In the genomic region with DNA sequence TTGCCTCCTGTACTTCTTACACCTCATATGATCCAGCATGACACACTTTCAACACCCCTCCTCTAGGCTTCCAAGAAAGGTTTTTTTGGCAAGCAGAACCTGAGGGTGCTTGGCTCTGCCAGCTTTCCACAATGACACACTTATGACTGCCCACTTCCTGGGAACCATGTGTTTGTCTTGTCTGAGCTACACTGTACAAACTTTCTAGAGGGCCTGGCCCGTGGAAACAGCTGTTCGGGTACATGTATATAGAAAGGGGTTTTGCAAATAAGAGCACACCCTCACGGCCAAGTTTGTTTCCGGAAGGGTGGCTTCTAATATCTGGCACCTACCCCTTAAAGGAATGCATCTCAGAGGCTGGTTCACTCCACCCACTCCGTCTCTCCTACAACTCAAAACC, we compare ENCODE assay signal across 25 mouse cellular contexts. TPM values are rescaled to one million over a fixed set of nuclear protein-coding genes. Genes with fewer than 3 reads are reported as not detected.
DNase-seq lines count a peak whose midpoint lies in the region; ATAC-seq and TF ChIP-seq lines count a peak whose summit lies in the region.
"Had no signal": no experiment of that assay in that cellular context is flagged by ENCODE, and none has a peak within 500 bp of the region (broad histone marks: within the 10 kb centered on the region; RNA-seq: fewer than 3 reads in every experiment).

No protein-coding gene starts in this region.

- ATAC-seq in lung, embryonic 14.5 days (ENCODE audit: insufficient read depth), result peak; percentile 58; the same call in 1 of the 2 replicates
- peak; percentile 84 for ATAC-seq in stomach, postnatal 0 days (ENCODE audit: low FRiP score, low TSS enrichment)
- ATAC-seq in megakaryocyte, adult 5-6 weeks (ENCODE audit: poor library complexity, severe bottlenecking), result no peak
- no peak for ATAC-seq in forebrain, embryonic 15.5 days (replicated peaks)
- ATAC-seq: liver, embryonic 12.5 days had no signal

- DNase-seq in left cerebral cortex, postnatal 36 days (ENCODE audit: low spot score in 2 of 2), result peak; percentile 11 to 13
- DNase-seq in left cerebral cortex, adult 11 months (ENCODE audit: low spot score), result no peak
- DNase-seq in lung, embryonic 14.5 days, result peak; percentile 39
- DNase-seq in lung, postnatal 36 days, result peak; percentile 60
- peak; percentile 68 for DNase-seq in stomach, postnatal 0 days (ENCODE audit: low spot score)
- no peak for DNase-seq in kidney, postnatal 25 days
- DNase-seq: cerebellum, adult 2 months; cerebellum, postnatal 36 days; gastrocnemius, postnatal 36 days; kidney, adult 18-20 months; kidney, postnatal 14 days; thymus, adult 18-20 months had no signal

- no peaks in the 10 kb centered on the region for H3K9me3 ChIP-seq in lung, embryonic 14.5 days (ENCODE audit: low read depth, low read length)
- H3K9me3 ChIP-seq in stomach, postnatal 0 days (ENCODE audit: control insufficient read depth, low read length), result no peaks in the 10 kb centered on the region
- no peaks in the 10 kb centered on the region for H3K9me3 ChIP-seq in forebrain, embryonic 15.5 days
- H3K9me3 ChIP-seq: forebrain, embryonic 12.5 days; hindbrain, embryonic 10.5 days; limb, embryonic 12.5 days; liver, embryonic 12.5 days; midbrain, embryonic 12.5 days; neural tube, embryonic 13.5 days had no signal

- no peak overlapping the region for H3K9ac ChIP-seq in lung, embryonic 14.5 days
- no peak overlapping the region for H3K9ac ChIP-seq in stomach, postnatal 0 days (ENCODE audit: low read length)
- H3K9ac ChIP-seq in forebrain, embryonic 15.5 days (replicated peaks), result no peak overlapping the region
- H3K9ac ChIP-seq: forebrain, embryonic 12.5 days; limb, embryonic 12.5 days; liver, embryonic 12.5 days; midbrain, embryonic 12.5 days; neural tube, embryonic 13.5 days had no signal

- TF ChIP-seq EP300 in stomach, postnatal 0 days (optimal IDR thresholded peaks at IDR 0.05), result no peak

- no peak for TF ChIP-seq CTCF in lung, embryonic 14.5 days (IDR thresholded peaks at IDR 0.05; ENCODE audit: low read depth)
- no peak for TF ChIP-seq CTCF in stomach, postnatal 0 days (IDR thresholded peaks at IDR 0.05; ENCODE audit: low read depth)

- 48% methylated on average over 5 of the region's 5 CpGs for WGBS in lung, embryonic 14.5 days
- 31% methylated on average over 5 of the region's 5 CpGs for WGBS in stomach, postnatal 0 days
- 88% methylated on average over 5 of the region's 5 CpGs for WGBS in forebrain, embryonic 15.5 days

- H3K27me3 ChIP-seq in lung, embryonic 14.5 days (ENCODE audit: insufficient read depth, low read length), result 0 out of 2 replicates have a peak, but pooled peaks cover 3% of the 10 kb centered on the region
- no peaks in the 10 kb centered on the region for H3K27me3 ChIP-seq in stomach, postnatal 0 days (ENCODE audit: control insufficient read depth, insufficient read depth, low read length)
- H3K27me3 ChIP-seq in forebrain, embryonic 15.5 days, result no peaks in the 10 kb centered on the region
- H3K27me3 ChIP-seq: midbrain, embryonic 12.5 days had no signal

- no peak overlapping the region for H3K4me3 ChIP-seq in lung, embryonic 14.5 days (ENCODE audit: low read depth, low read length)
- no peak overlapping the region for H3K4me3 ChIP-seq in stomach, postnatal 0 days (ENCODE audit: low read depth, low read length)
- no peak overlapping the region for H3K4me3 ChIP-seq in forebrain, embryonic 15.5 days
- H3K4me3 ChIP-seq: forebrain, embryonic 12.5 days; hindbrain, embryonic 10.5 days; limb, embryonic 12.5 days; liver, embryonic 12.5 days; midbrain, embryonic 12.5 days; neural tube, embryonic 13.5 days had no signal

- H3K27ac ChIP-seq in lung, embryonic 14.5 days (ENCODE audit: low read depth), result no peak overlapping the region
- H3K27ac ChIP-seq in stomach, postnatal 0 days (replicated peaks), result no peak overlapping the region; the same call in 1 of the 2 replicates
- no peak overlapping the region for H3K27ac ChIP-seq in forebrain, embryonic 15.5 days (replicated peaks)
- H3K27ac ChIP-seq: forebrain, embryonic 12.5 days; hindbrain, embryonic 10.5 days; limb, embryonic 12.5 days; liver, embryonic 12.5 days; midbrain, embryonic 12.5 days; neural tube, embryonic 13.5 days had no signal

- intact Hi-C loops in left cerebral cortex, postnatal 36 days (cut with DNase I), result no loop called here

- H3K4me2 ChIP-seq in lung, embryonic 14.5 days, result no peak overlapping the region
- no peak overlapping the region for H3K4me2 ChIP-seq in stomach, postnatal 0 days (replicated peaks; ENCODE audit: low read depth)
- no peak overlapping the region for H3K4me2 ChIP-seq in forebrain, embryonic 15.5 days (replicated peaks)
- H3K4me2 ChIP-seq: forebrain, embryonic 12.5 days; limb, embryonic 12.5 days; liver, embryonic 12.5 days; midbrain, embryonic 12.5 days; neural tube, embryonic 13.5 days had no signal

- no peaks in the 10 kb centered on the region for H3K36me3 ChIP-seq in lung, embryonic 14.5 days (ENCODE audit: insufficient read depth)
- no peaks in the 10 kb centered on the region for H3K36me3 ChIP-seq in stomach, postnatal 0 days (ENCODE audit: control insufficient read depth, insufficient read depth, low read length)
- H3K36me3 ChIP-seq in forebrain, embryonic 15.5 days, result no peaks in the 10 kb centered on the region
- H3K36me3 ChIP-seq: forebrain, embryonic 12.5 days; hindbrain, embryonic 10.5 days; limb, embryonic 12.5 days; liver, embryonic 12.5 days; midbrain, embryonic 12.5 days; neural tube, embryonic 13.5 days had no signal

- H3K4me1 ChIP-seq in lung, embryonic 14.5 days (ENCODE audit: insufficient read depth), result no peaks in the 10 kb centered on the region
- H3K4me1 ChIP-seq in stomach, postnatal 0 days (replicated peaks; ENCODE audit: control insufficient read depth, insufficient read depth), result peaks cover 2% of the 10 kb centered on the region
- peaks cover 6% of the 10 kb centered on the region for H3K4me1 ChIP-seq in forebrain, embryonic 15.5 days
- H3K4me1 ChIP-seq: forebrain, embryonic 12.5 days; hindbrain, embryonic 10.5 days; limb, embryonic 12.5 days; liver, embryonic 12.5 days had no signal

RNA-seq across cellular contexts. Expression of gene Bcas1, which starts 18.2 kb away (rescaled TPM):
- 10 to 100 TPM; 55.7 to 69.9 TPM for total RNA-seq in left cerebral cortex, postnatal 36 days (2021)
- 0.65 and 1.4 TPM in 2 replicates for polyA plus RNA-seq in lung, embryonic 14.5 days (2014; fragmentation: Nextera tagmentation; extraction: Ambion mirVana)
- polyA plus RNA-seq in stomach, postnatal 0 days (2015; fragmentation: Nextera tagmentation; extraction: Ambion mirVana), result 33.0 and 34.7 TPM in 2 replicates
- total RNA-seq in megakaryocyte, adult 5-6 weeks (2015), result 0.27 TPM in 1 of 2 replicates, not detected in the other
- not detected in 2 replicates for total RNA-seq in megakaryocyte, adult 5-6 weeks (2017)
- 2.0 TPM in 2 replicates for polyA plus RNA-seq in forebrain, embryonic 15.5 days (2015; fragmentation: Nextera tagmentation; extraction: Ambion mirVana)

RNA-seq across cellular contexts. Expression of gene Pfdn4, which starts 50.4 kb away (rescaled TPM):
- total RNA-seq in left cerebral cortex, postnatal 36 days (2021), result 10 to 100 TPM; 29.4 to 31.9 TPM
- polyA plus RNA-seq in lung, embryonic 14.5 days (2014; fragmentation: Nextera tagmentation; extraction: Ambion mirVana), result 78.5 and 86.2 TPM in 2 replicates
- 55.6 and 61.8 TPM in 2 replicates for polyA plus RNA-seq in stomach, postnatal 0 days (2015; fragmentation: Nextera tagmentation; extraction: Ambion mirVana)
- total RNA-seq in megakaryocyte, adult 5-6 weeks (2015), result 44.2 and 51.0 TPM in 2 replicates
- total RNA-seq in megakaryocyte, adult 5-6 weeks (2017), result 67.5 and 93.4 TPM in 2 replicates
- polyA plus RNA-seq in forebrain, embryonic 15.5 days (2015; fragmentation: Nextera tagmentation; extraction: Ambion mirVana), result 124 and 126 TPM in 2 replicates

RNA-seq across cellular contexts. Expression of gene Cyp24a1, which starts 51.1 kb away (rescaled TPM):
- total RNA-seq in left cerebral cortex, postnatal 36 days (2021), result not detected
- not detected in 2 replicates for polyA plus RNA-seq in lung, embryonic 14.5 days (2014; fragmentation: Nextera tagmentation; extraction: Ambion mirVana)
- not detected in 2 replicates for polyA plus RNA-seq in stomach, postnatal 0 days (2015; fragmentation: Nextera tagmentation; extraction: Ambion mirVana)
- total RNA-seq in megakaryocyte, adult 5-6 weeks (2015), result not detected in 2 replicates
- not detected in 2 replicates for total RNA-seq in megakaryocyte, adult 5-6 weeks (2017)
- polyA plus RNA-seq in forebrain, embryonic 15.5 days (2015; fragmentation: Nextera tagmentation; extraction: Ambion mirVana), result 0.05 and 0.10 TPM in 2 replicates
- total RNA-seq: gastrocnemius, postnatal 36 days; heart, adult 8-10 months; layer of hippocampus, postnatal 10 days had no signal
- polyA plus RNA-seq: embryonic facial prominence, embryonic 11.5 days; forebrain, embryonic 12.5 days; heart, embryonic 16.5 days; limb, embryonic 12.5 days; liver, embryonic 12.5 days; neural tube, embryonic 13.5 days; urinary bladder, adult 2 months had no signal

Comparison
In these comparisons a context has a peak if more than half of its experiments do, and no peak if none do; other contexts are left out.
1. DNase-seq: peak in left cerebral cortex, postnatal 36 days (2 of 2), lung, embryonic 14.5 days (single experiment), lung, postnatal 36 days (single experiment) and stomach, postnatal 0 days (single experiment); none in left cerebral cortex, adult 11 months (single experiment) and kidney, postnatal 25 days (0 of 2).
2. ATAC-seq: peak in lung, embryonic 14.5 days (single experiment) and stomach, postnatal 0 days (single experiment); none in megakaryocyte, adult 5-6 weeks (single experiment) and forebrain, embryonic 15.5 days (single experiment).
3. RNA of gene Bcas1, which starts 18.2 kb away (polyA plus RNA-seq): 33.0 to 34.7 TPM in stomach, postnatal 0 days; 2.0 TPM in forebrain, embryonic 15.5 days and 0.65 to 1.4 TPM in lung, embryonic 14.5 days; every median in the first group is over 10 times any median in the second.